Mouse (Mus musculus) brain, embryonic 14.5 days (tissue): ENCODE data around the gene 2700097O09Rik.
"Not testable (repeated sequence)": the region's sequence is repeated elsewhere in the genome, so short reads cannot be mapped to it uniquely, and the experiment has no call there.

ENCODE experiments used
- CTCF ChIP-seq: fragments of 200-500 bp; IDR thresholded peaks from 2 replicates; pipeline ENCODE4 v1.5.1; 2012; ENCODE audit warnings: inconsistent platforms, mild to moderate bottlenecking, moderate library complexity, borderline replicate concordance; ENCODE audit not compliant: insufficient read depth, insufficient read length; ENCODE audit errors: extremely low read depth
- POLR2A ChIP-seq: fragments of 200-500 bp; IDR thresholded peaks from 2 replicates; pipeline ENCODE4 v1.6.1; 2012; ENCODE audit warnings: mild to moderate bottlenecking, inconsistent platforms, borderline replicate concordance; ENCODE audit not compliant: poor library complexity, insufficient read depth, insufficient read length, severe bottlenecking; ENCODE audit errors: extremely low read depth

DNA sequence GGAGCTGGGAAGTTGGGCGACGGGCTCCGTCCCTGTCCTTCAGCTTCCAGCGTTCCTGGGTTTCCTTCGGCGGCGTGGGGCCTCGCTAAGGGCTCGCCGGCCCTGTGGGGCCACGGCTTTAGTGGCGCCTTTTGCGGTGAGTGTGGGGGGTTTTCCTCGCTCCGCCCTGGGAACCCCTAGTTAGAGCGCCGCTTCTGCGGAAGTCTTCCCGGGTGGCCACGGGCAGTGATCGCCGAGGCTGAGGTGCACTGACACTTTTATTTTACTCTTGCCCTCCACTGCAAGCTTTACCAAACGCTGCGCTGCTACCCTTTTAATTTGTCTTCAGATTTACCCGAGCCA lies 662 bp upstream of the 2700097O09Rik start:
- not testable (repeated sequence) for TF ChIP-seq CTCF, POLR2A
